Mouse (Mus musculus) ovary, adult 2 months (tissue): ENCODE data around the gene Olfr1371. TPM values are rescaled to one million over a fixed set of nuclear protein-coding genes. Genes with fewer than 3 reads are reported as not detected.

Source experiments
- polyA plus RNA-seq: library from polyadenylated mRNA; depleted of rRNA; stranded (reverse); fragments of >200 nt; gene quantifications from 2 replicates; pipeline ENCODE4 v1.2.3, GENCODE M21; 2012; rRNA removed

Gene Olfr1371
- not detected in 2 replicates for polyA plus RNA-seq

DNA sequence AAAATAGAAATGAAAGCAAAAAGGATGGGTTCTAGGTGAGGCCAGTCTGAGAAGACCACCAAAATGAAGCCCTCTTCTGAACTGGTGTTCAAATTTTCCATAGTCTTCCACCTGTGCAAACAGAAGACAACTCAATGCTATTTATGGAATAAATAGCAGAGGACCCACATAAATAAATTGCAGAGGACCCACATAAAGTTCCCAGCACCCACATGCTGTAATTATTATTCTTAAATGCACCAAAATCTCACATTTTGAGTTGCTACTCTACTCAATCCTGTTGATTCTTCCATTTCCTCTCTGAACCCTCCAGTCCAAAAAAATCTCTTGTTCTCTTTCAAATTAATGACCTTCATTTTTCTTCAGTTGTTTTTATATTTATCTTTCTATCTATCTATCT is at the start of gene Olfr1371:
TSS of gene Olfr1371 (minus strand) at position 101 of the 400 bp plus-strand sequence.

DNA sequence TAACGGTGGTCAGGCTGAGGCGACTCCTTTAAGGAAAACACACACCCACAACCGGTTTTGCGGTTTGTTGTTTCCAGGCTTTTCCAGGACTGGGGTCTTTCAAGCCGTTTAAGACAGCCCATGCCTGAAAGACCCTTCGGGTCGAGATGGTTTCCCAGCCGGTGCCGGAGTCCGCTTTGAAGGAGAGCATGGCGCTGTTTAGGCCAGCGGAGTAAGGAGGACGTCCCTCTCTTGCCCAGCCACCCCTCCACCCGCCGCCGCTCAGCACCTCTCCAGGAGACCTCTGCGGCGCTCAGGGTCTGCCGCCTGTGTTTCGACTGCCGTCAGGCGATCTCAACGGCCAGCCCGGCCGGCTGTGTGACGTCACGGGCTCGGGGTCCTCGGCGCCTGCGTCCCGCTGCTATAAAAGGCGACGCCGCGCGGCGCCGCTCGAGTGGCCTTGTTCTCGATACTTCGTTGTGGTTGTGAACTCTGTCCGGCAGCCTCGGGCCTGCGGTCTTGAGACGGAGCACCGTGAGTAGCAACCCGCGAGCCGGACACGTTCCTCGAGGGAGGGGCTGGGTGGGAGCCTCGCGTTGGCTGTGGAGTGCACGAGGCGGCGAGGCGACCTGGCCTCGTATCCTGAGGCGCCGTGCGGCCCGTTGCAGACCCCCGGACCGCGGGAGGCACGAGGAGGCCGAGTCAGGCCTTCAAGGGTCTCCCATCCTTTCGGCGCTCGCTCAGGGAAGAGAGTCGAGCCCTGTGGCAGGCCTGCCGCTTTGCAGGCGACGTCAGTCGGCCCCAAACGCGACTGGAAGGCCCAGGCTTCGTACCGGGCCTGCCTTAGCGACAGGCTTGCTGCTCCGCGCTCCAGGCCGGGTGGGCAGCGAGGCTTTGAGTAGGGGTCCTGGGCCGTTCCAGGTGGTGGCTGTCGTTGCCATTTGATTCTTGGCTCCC is 18.1 kb upstream of the Olfr1371 start, which contains the start of gene Skp1a:
TSS of gene Skp1a (plus strand) at position 390 of the 936 bp plus-strand sequence.

Other genes with a start within 250 kb of the Olfr1371 start
- 18.1 and 23.8 TPM in 2 replicates for gene Cdkn2aipnl, start 246.3 kb downstream of the Olfr1371 start, polyA plus RNA-seq
- gene Ube2b, start 213.2 kb downstream of the Olfr1371 start, polyA plus RNA-seq = 29.1 and 37.3 TPM in 2 replicates
- 2.2 and 2.4 TPM in 2 replicates for gene Cdkl3, start 209.8 kb downstream of the Olfr1371 start, polyA plus RNA-seq
- gene Ppp2ca, start 115.3 kb downstream of the Olfr1371 start, polyA plus RNA-seq = 33.9 and 47.4 TPM in 2 replicates
- gene Olfr1373, start 68.5 kb downstream of the Olfr1371 start, polyA plus RNA-seq = not detected in 2 replicates
- 10.4 and 13.7 TPM in 2 replicates for gene Skp1a, start 18.0 kb upstream of the Olfr1371 start, polyA plus RNA-seq
- gene Tcf7, start 69.0 kb upstream of the Olfr1371 start, polyA plus RNA-seq = 36.7 and 50.8 TPM in 2 replicates
- 36.2 and 45.0 TPM in 2 replicates for gene Vdac1, start 146.9 kb upstream of the Olfr1371 start, polyA plus RNA-seq
- 265 and 384 TPM in 2 replicates for gene 9530068E07Rik, start 182.4 kb upstream of the Olfr1371 start, polyA plus RNA-seq